Mouse (Mus musculus): ENCODE data around the gene Cactin. TPM values are rescaled to one million over a fixed set of nuclear protein-coding genes. Genes with fewer than 3 reads are reported as not detected.
A peak's percentile ranks its signal among the peaks of the same experiment; 100 is the strongest.

Cactin gene
- polyA plus RNA-seq, 1 experiment from 2014 or later = 61.8 TPM

- H3K4me2 ChIP-seq = no peak overlapping the region
- no peak for ATAC-seq (ENCODE audit: low FRiP score)
- no peak overlapping the region for H3K9ac ChIP-seq
- H3K9me3 ChIP-seq = no peaks in the 10 kb centered on the region
- 70% methylated on average over 14 of the region's 14 CpGs for WGBS
- H3K27ac ChIP-seq = no peak overlapping the region
- peaks cover 40% of the 10 kb centered on the region for H3K27me3 ChIP-seq
- peaks cover 47% of the 10 kb centered on the region for H3K4me1 ChIP-seq
- H3K36me3 ChIP-seq (replicated peaks) = no peaks in the 10 kb centered on the region
- no peak overlapping the region for H3K4me3 ChIP-seq (replicated peaks)
Observed at GRCm38 (mm10) chr10:81289811-81290210, 31.1 kb upstream of the Cactin start.

- H3K36me3 ChIP-seq (replicated peaks) = peaks cover 6% of the 10 kb centered on the region; the same call in 1 of the 2 replicates
- H3K9ac ChIP-seq = no peak overlapping the region
- H3K27me3 ChIP-seq = peaks cover 32% of the 10 kb centered on the region
- 12% methylated on average over 24 of the region's 24 CpGs for WGBS
- no peaks in the 10 kb centered on the region for H3K9me3 ChIP-seq
- H3K4me2 ChIP-seq = peak overlapping the region; percentile 6; the same call in 1 of the 2 replicates
- H3K4me1 ChIP-seq = peaks cover 48% of the 10 kb centered on the region
- 0 out of 2 replicates have a peak overlapping the region, but pooled peaks have one; percentile 0 for H3K4me3 ChIP-seq (replicated peaks)
- no peak for ATAC-seq (ENCODE audit: low FRiP score)
- no peak overlapping the region for H3K27ac ChIP-seq
Observed at GRCm38 (mm10) chr10:81290698-81291460, 30.0 kb upstream of the Cactin start.

GRCm38 (mm10) chr10:81291511-81292104 lies 29.3 kb upstream of the Cactin start, which contains the start of gene Tjp3:
Gene Tjp3 (minus strand): TSS chr10:81291581.
- Histone ChIP-seq H3K4me2 (peak within 1 kb of the TSS; percentile 6; the same call in 1 of the 2 replicates), H3K9me3 (no peaks in the 10 kb centered on the region), H3K27me3 (peaks cover 32% of the 10 kb centered on the region), H3K4me3 (replicated peaks) (peak within 1 kb of the TSS; percentile 87; the same call in 1 of the 2 replicates), H3K27ac (no peak within 1 kb of the TSS), H3K4me1 (peaks cover 44% of the 10 kb centered on the region), H3K36me3 (replicated peaks) (peaks cover 12% of the 10 kb centered on the region; the same call in 1 of the 2 replicates), H3K9ac (no peak within 1 kb of the TSS)
- WGBS = 73% methylated on average over 9 of the region's 9 CpGs
- no peak for ATAC-seq (ENCODE audit: low FRiP score)

- Histone ChIP-seq H3K27me3 (peaks cover 31% of the 10 kb centered on the region), H3K36me3 (replicated peaks) (peaks cover 12% of the 10 kb centered on the region; the same call in 1 of the 2 replicates), H3K27ac (peak within 1 kb of the TSS; percentile 91), H3K4me3 (replicated peaks) (peak within 1 kb of the TSS; percentile 87), H3K4me2 (peak within 1 kb of the TSS; percentile 98), H3K4me1 (peaks cover 44% of the 10 kb centered on the region), H3K9me3 (no peaks in the 10 kb centered on the region), H3K9ac (peak within 1 kb of the TSS; percentile 82)
- WGBS = under 1% methylated on average over 74 of the region's 80 CpGs
- peak; percentile 95 for ATAC-seq (ENCODE audit: low FRiP score)
Observed at GRCm38 (mm10) chr10:81292554-81293333, 28.2 kb upstream of the Cactin start, which contains the start of gene Pip5k1c. Gene Pip5k1c (plus strand): TSS chr10:81292963.

GRCm38 (mm10) chr10:81293334-81294030 lies 27.4 kb upstream of the Cactin start:
- H3K9ac ChIP-seq = peak overlapping the region; percentile 82
- H3K36me3 ChIP-seq (replicated peaks) = peaks cover 12% of the 10 kb centered on the region; the same call in 1 of the 2 replicates
- H3K27me3 ChIP-seq = peaks cover 24% of the 10 kb centered on the region
- peak overlapping the region; percentile 98 for H3K4me2 ChIP-seq
- H3K4me3 ChIP-seq (replicated peaks) = peak overlapping the region; percentile 87
- peak overlapping the region; percentile 91 for H3K27ac ChIP-seq
- peaks cover 39% of the 10 kb centered on the region for H3K4me1 ChIP-seq
- ATAC-seq (ENCODE audit: low FRiP score) = peak; percentile 13
- H3K9me3 ChIP-seq = no peaks in the 10 kb centered on the region
- WGBS = 3% methylated on average over 25 of the region's 25 CpGs

- Histone ChIP-seq H3K9me3 (no peaks in the 10 kb centered on the region), H3K27me3 (peaks cover 21% of the 10 kb centered on the region), H3K36me3 (replicated peaks) (peaks cover 12% of the 10 kb centered on the region; the same call in 1 of the 2 replicates), H3K27ac (no peak overlapping the region), H3K4me2 (peak overlapping the region; percentile 98), H3K9ac (peak overlapping the region; percentile 82), H3K4me1 (peaks cover 37% of the 10 kb centered on the region), H3K4me3 (replicated peaks) (peak overlapping the region; percentile 87)
- ATAC-seq (ENCODE audit: low FRiP score) = no peak
- WGBS = 79% methylated on average over 8 of the region's 8 CpGs
Observed at GRCm38 (mm10) chr10:81294442-81294841, 26.5 kb upstream of the Cactin start.

- Histone ChIP-seq H3K4me3 (replicated peaks) (no peak overlapping the region), H3K9me3 (no peaks in the 10 kb centered on the region), H3K4me2 (peak overlapping the region; percentile 98; the same call in 1 of the 2 replicates), H3K4me1 (peaks cover 40% of the 10 kb centered on the region), H3K27me3 (peaks cover 13% of the 10 kb centered on the region), H3K36me3 (replicated peaks) (peaks cover 12% of the 10 kb centered on the region; the same call in 1 of the 2 replicates), H3K27ac (no peak overlapping the region), H3K9ac (0 out of 2 replicates have a peak overlapping the region, but pooled peaks have one; percentile 30)
- 93% methylated on average over 6 of the region's 6 CpGs for WGBS
- ATAC-seq (ENCODE audit: low FRiP score) = no peak
Observed at GRCm38 (mm10) chr10:81295185-81295584, 25.7 kb upstream of the Cactin start.

GRCm38 (mm10) chr10:81297246-81297645 lies 23.7 kb upstream of the Cactin start:
- H3K4me3 ChIP-seq (replicated peaks) = no peak overlapping the region
- H3K4me2 ChIP-seq = no peak overlapping the region
- H3K9ac ChIP-seq = no peak overlapping the region
- ATAC-seq (ENCODE audit: low FRiP score) = no peak
- peaks cover 38% of the 10 kb centered on the region for H3K4me1 ChIP-seq
- H3K27ac ChIP-seq = no peak overlapping the region
- H3K27me3 ChIP-seq = no peaks in the 10 kb centered on the region; the same call in 1 of the 2 replicates
- H3K9me3 ChIP-seq = no peaks in the 10 kb centered on the region
- H3K36me3 ChIP-seq (replicated peaks) = peaks cover 12% of the 10 kb centered on the region; the same call in 1 of the 2 replicates
- 84% methylated on average over 6 of the region's 6 CpGs for WGBS

- WGBS = 84% methylated on average over 10 of the region's 10 CpGs
- Histone ChIP-seq H3K36me3 (replicated peaks) (peaks cover 12% of the 10 kb centered on the region; the same call in 1 of the 2 replicates), H3K4me1 (peaks cover 44% of the 10 kb centered on the region), H3K4me3 (replicated peaks) (no peak overlapping the region), H3K4me2 (no peak overlapping the region), H3K27ac (no peak overlapping the region), H3K9me3 (no peaks in the 10 kb centered on the region), H3K27me3 (no peaks in the 10 kb centered on the region), H3K9ac (no peak overlapping the region)
- ATAC-seq (ENCODE audit: low FRiP score) = no peak
Observed at GRCm38 (mm10) chr10:81297845-81298244, 23.1 kb upstream of the Cactin start.

- H3K4me3 ChIP-seq (replicated peaks) = no peak overlapping the region
- H3K9ac ChIP-seq = no peak overlapping the region
- ATAC-seq (ENCODE audit: low FRiP score) = no peak
- H3K36me3 ChIP-seq (replicated peaks) = peaks cover 12% of the 10 kb centered on the region; the same call in 1 of the 2 replicates
- WGBS = 96% methylated on average over 17 of the region's 17 CpGs
- no peaks in the 10 kb centered on the region for H3K27me3 ChIP-seq
- peaks cover 49% of the 10 kb centered on the region for H3K4me1 ChIP-seq
- no peak overlapping the region for H3K27ac ChIP-seq
- H3K9me3 ChIP-seq = no peaks in the 10 kb centered on the region
- no peak overlapping the region for H3K4me2 ChIP-seq
Observed at GRCm38 (mm10) chr10:81298369-81299100, 22.4 kb upstream of the Cactin start.
